Mouse (Mus musculus): Measurements from ENCODE around the gene Heatr4. TPM values are rescaled to one million over a fixed set of nuclear protein-coding genes. Genes with fewer than 3 reads are reported as not detected.

Heatr4 gene
- total RNA-seq (2023): under 1 TPM in 1 of 2 experiments, not detected in 1; 0.30 TPM

DNA sequence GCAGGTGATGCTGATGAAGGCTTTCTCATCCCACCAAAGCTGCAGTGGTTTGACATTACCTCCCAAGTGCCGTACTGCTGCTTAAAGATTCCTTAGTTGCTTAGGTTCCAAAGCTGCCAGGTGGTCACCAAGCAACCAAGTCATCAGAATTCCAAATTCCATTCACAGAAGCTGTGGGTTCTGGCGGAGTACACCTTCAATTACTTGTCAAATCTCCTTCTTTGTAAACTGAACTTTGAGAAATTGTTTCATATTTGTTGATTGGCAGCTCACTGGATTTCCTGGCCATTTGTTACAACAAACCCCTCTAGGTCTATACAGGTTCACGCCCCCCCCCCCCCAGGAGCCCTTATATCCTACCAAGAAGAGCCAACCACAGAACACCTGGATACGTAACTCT is at the start of gene Heatr4:
Gene Heatr4 (minus strand): TSS at position 101 of the 400 bp plus-strand sequence.

DNA sequence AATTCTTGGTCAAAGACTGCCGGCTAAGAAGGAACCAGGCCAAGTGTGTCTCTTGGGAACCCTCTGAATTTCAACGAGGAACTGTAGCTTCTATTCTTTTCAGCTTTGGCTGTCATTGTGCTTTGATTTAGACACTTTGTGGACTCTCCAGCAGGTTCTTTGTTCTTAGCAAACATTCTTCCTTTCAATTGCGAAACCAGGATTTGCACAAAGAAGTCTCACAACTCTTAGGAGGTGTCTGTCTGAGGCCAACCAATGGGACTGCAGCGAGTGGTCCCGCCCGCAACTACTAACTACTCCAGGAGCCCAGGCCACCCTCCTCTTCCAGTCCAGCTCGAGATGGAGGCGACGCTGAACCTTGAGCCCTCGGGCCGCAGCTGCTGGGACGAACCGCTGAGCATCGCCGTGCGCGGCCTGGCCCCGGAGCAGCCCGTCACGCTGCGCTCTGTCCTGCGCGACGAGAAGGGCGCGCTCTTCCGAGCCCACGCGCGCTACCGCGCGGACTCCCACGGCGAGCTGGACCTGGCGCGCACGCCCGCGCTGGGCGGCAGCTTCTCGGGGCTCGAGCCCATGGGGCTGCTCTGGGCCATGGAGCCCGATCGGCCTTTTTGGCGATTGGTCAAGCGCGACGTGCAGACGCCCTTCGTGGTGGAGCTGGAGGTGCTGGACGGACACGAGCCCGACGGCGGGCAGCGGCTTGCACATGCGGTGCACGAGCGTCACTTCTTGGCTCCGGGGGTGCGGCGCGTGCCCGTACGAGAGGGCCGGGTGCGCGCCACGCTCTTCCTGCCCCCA is 24.7 kb upstream of the Heatr4 start, which contains the start of gene Acot1:
Gene Acot1 (plus strand): TSS at position 320 of the 795 bp plus-strand sequence.

GRCm38 (mm10) chr12:83987583-83988441 is 3.2 kb upstream of the Heatr4 start, which contains the start of gene Acot2:
Gene Acot2, plus strand, starts transcription at chr12:83987861.

DNA sequence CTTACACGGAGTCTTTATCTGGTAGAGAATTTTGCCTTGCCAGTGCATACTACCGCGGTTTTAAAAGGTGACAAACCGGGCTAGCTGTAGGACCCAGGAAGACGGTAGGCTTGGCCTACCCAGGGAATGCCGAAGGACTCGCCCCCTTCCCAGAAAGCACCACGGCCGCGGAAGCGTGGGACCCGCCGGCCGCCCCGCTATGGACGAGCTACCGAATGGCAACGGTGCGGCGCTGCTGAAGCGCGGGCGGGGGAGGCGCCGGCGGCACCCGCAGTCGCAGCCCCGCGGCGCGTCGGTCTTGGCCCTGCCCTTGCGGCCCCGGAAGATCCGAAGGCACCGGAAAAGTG is 34.2 kb downstream of the Heatr4 start, which contains the start of gene Riox1:
Gene Riox1 (plus strand): TSS at position 116 of the 347 bp plus-strand sequence.

GRCm38 (mm10) chr12:83921535-83922381 is 62.9 kb downstream of the Heatr4 start, which contains the start of gene Numb:
Gene Numb, minus strand, starts transcription at chr12:83921934.

Other genes with a start within 250 kb of the Heatr4 start
- not detected for gene Papln, start 221.2 kb downstream of the Heatr4 start, total RNA-seq (2023)
- gene Numb, start 62.9 kb downstream of the Heatr4 start, total RNA-seq (2023): 10 to 100 TPM; 58.5 to 62.4 TPM
- gene Riox1, start 34.2 kb downstream of the Heatr4 start, total RNA-seq (2023): 10 to 100 TPM; 25.0 to 28.7 TPM
- gene Acot2, start 3.0 kb upstream of the Heatr4 start, total RNA-seq (2023): 10 to 100 TPM; 54.4 to 63.1 TPM
- 1 to 10 TPM; 1.9 to 5.7 TPM for gene Acot1, start 24.6 kb upstream of the Heatr4 start, total RNA-seq (2023)
- gene Acot4, start 53.5 kb upstream of the Heatr4 start, total RNA-seq (2023): under 1 TPM in 1 of 2 experiments, not detected in 1; 0.15 TPM
- gene Gm49366, start 54.1 kb upstream of the Heatr4 start, total RNA-seq (2023): not detected
- gene Acot3, start 67.3 kb upstream of the Heatr4 start, total RNA-seq (2023): not detected
- gene Acot5, start 84.5 kb upstream of the Heatr4 start, total RNA-seq (2023): not detected
- gene Acot6, start 115.8 kb upstream of the Heatr4 start, total RNA-seq (2023): 1 to 10 TPM; 3.1 to 3.6 TPM
- 1 to 10 TPM in 1 of 2 experiments, under 1 TPM in 1; 0.89 to 1.0 TPM for gene Dnal1, start 129.5 kb upstream of the Heatr4 start, total RNA-seq (2023)
- gene Pnma1, start 163.6 kb upstream of the Heatr4 start, total RNA-seq (2023): 1 to 10 TPM; 8.5 to 9.0 TPM
- 10 to 100 TPM; 90.8 to 95.5 TPM for gene Elmsan1, start 234.0 kb upstream of the Heatr4 start, total RNA-seq (2023)